Mouse (Mus musculus) small intestine, adult 10 weeks (tissue): ENCODE results near the gene Nectin4. TPM values are rescaled to one million over a fixed set of nuclear protein-coding genes. Genes with fewer than 3 reads are reported as not detected.

Experiments
- polyA plus RNA-seq: library from polyadenylated mRNA; stranded (reverse); fragments of 350-450 nt; fragmentation: Illumina TruSeq; extraction: RNeasy Lipid Tissue Mini Kit (QIAGEN cat#74804); gene quantifications from one replicate; pipeline ENCODE4 v1.2.3, GENCODE M21; 2014; ENCODE audit warnings: low replicate concordance

Nectin4 gene
- polyA plus RNA-seq: not detected

DNA sequence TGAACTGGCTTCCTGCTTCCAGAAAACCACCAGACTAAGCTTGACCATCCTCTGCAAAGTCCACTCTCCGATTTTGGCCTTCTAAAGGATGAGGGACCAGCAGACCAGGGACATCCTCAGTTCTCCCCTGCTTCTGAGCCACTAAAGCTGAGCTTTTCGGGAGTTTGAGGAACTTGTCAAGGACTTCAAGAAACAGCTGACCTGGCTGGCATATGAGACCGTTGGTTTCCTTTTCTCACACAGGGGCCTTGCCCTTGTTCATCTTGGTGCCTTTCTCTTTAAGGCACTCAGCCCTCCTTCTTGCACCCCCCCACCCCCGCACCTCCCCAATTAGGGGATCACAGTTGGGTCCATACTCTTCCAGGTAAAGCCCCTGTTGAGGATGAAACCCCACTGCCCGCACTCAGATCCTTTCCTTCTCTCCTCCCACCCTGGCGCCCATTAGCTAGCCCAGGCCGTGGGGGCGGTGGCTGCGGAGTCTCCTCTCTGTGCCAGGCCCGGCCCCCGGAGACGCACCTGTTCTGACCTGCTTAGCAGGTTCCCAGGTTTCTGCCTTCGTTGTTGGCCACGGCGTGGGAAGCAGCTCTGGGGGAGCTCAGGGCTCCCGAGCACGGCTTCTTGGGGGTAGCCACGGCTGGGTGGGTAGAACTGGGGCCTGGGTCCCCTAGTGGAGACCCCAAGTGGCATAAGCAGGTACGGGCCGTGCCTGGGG, at the start of gene Nectin4:
Nectin4 (plus strand) TSS at position 255 of the 712 bp plus-strand sequence.

DNA sequence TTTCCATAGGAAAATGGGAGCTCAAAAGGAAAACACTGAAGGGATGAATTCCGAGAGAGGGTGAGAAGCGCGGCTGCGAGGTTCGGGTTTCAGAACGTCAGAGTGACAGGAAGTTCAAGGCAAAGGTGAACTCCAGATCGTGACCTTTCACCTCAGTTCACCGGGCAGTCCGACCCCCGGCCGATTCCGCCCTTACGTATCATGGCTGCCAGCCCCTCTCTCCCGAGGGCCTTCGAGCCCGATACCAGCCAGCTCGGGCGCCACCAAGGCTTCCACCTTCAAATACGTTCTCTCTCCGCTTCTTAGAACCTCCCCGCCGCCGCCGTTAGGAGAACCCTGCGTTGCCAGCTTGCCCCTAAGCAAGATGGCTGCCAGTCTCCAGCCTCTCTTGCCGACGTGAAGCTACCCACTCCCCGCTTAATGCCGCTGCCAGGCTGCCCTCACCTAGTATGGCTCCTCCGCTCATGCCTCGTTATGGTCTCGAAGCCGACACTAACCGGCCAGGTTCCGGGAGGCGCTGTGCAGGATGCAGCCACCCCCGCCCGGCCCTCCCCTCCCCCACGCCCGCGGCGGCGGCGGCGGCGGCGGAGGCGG, 41.0 kb upstream of the Nectin4 start, which contains the start of gene Dedd:
Dedd (plus strand) TSS at position 307 of the 594 bp plus-strand sequence.

DNA sequence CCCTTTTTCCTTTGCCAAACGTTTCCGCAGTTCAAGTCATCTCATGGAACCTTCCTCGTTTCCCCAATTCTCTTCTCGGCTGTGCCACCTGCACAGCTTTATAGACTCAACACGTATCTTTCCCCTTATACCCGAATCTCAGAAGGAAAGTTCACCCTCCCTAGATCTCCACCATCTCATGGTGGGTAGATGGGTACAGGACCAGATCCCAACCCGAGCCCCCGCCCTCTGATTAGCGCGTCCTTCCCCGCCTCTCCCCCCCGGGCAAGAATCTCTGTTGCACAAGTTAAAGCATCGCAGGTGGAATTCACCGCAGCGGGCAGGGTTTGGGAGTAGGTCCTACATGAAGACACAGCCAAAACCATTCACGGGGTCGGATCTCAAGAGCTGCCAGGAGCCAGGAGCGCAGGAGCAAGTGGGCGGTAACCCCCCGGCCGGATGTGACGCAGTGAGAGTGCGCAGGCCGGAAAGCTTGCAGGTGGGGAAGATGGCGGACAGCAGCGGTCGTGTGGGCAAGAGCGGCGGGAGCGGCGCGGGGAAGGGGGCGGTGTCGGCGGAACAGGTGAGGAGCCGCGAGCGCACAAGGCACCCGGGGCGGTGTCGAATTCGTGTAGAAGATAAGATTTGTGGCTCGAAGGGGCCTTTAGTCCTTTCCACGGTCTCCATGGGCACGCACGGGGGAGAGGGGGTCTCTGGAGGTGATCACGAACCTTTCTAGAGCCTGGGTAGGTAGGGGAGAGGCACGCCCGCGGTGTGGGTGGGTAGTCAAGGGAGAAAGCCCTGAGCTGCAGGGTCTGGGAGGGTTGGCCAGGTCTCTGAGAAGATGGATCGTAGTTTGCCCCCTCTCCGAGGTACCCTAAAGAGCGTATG, 24.4 kb upstream of the Nectin4 start, which contains the start of the genes Nit1 and Pfdn2:
Nit1 (minus strand) TSS at position 422 of the 870 bp plus-strand sequence.
Pfdn2 (plus strand) TSS at position 446 of the 870 bp plus-strand sequence.

DNA sequence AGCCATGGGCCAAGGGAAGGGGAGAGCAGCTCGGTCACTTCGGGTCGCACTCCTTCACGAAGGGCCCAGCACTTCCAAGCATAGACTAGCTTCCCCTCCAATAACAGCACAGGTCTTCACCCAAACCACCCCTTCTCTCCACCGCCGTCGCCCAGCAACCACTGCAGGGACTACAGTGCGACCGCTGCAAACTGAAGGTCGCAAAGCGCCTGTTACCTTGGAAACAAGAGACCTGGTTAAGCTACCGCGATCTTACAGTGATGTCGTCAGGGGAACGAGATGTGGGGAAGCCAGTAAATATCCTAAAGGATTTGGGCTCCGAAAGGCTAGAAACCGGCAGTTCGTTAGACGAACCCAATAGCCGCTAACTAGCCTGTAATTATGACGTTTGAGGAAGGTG, 9.2 kb upstream of the Nectin4 start, which contains the start of gene Klhdc9:
Klhdc9 (minus strand) TSS at position 143 of the 400 bp plus-strand sequence.

DNA sequence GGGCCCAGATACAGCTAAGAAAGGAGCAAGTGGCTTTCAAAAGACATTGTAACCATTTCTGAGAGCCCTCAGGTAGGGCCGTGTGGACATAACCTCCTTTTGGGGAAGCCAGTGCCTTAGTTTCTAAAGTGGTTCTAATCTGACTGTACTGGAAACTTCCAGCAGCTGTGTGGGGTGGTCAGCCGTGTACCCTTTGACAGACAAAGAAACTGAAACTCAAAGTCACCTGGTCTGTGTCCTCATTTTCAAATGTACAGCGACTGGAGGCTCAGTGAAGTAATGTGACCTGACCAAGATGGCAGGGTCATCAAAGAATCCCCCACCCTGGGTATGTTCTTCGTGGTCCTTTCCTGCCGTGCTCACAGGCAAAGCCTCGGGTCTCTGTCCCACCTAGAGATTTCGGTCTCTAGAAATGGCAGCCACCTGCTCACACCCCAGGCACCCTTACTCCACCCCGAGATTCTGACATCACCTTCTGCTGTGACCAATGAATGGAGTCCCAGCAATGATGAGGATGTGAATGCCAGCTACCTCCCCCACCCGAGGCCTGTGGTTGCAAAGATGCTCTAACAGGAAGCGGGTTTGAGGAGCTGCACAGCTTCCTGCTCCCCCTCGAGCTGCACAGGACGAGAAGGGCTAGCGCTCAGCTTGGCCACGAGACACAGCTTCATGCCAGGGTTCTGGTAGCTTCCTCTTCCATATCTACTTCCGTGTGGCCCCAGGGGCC, 18.6 kb downstream of the Nectin4 start, which contains the start of gene Arhgap30:
Arhgap30 (plus strand) TSS at position 579 of the 727 bp plus-strand sequence.

DNA sequence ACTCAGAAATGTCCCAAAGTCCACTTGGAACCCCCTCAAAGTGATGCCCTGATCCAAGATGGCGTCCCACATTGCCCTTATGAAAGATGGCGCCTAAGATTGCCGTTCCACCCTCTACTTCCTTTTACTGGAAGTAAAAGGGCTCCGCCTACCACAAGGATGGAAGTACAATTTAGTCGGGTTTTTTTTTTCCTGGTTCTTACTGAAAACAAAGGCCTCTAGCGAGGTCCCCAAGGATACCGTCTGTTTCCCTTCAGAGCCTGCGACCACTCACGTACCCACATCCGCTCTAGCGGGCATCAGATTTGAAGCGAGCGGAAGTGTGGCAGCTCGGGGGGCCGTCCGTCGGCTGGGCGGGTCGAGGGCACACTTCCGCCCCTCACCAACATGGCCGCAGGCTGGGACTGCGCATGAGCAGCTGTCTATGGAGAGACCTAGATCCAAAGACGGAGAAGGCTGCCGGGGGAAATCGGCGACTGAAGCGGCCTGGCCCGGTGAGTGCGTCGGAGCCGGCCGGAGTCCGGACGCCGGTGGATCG, 41.1 kb downstream of the Nectin4 start, which contains the start of gene Usf1:
Usf1 (plus strand) TSS at position 367 of the 538 bp plus-strand sequence.

DNA sequence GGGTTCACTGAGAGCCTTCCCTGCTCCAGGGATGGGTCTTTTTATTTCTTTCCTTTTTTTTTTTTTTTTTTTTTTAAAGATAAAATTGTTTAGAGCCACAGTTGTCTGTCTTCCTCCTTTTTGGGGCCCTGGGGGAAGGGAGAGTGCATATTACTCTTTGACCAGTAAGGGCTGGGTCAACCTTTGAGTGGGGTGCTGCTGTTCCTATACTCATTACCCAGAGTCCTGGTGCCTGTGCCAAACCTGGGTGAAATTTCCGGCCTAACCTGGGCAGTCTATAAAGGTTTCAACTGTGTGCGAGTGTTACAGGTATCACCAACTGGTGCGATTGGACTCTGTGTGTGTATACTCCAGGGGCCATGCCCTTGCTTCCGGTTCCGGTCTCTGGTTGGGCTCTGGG, 48.8 kb downstream of the Nectin4 start, which contains the start of gene Tstd1:
Tstd1 (plus strand) TSS at position 213 of the 400 bp plus-strand sequence.

DNA sequence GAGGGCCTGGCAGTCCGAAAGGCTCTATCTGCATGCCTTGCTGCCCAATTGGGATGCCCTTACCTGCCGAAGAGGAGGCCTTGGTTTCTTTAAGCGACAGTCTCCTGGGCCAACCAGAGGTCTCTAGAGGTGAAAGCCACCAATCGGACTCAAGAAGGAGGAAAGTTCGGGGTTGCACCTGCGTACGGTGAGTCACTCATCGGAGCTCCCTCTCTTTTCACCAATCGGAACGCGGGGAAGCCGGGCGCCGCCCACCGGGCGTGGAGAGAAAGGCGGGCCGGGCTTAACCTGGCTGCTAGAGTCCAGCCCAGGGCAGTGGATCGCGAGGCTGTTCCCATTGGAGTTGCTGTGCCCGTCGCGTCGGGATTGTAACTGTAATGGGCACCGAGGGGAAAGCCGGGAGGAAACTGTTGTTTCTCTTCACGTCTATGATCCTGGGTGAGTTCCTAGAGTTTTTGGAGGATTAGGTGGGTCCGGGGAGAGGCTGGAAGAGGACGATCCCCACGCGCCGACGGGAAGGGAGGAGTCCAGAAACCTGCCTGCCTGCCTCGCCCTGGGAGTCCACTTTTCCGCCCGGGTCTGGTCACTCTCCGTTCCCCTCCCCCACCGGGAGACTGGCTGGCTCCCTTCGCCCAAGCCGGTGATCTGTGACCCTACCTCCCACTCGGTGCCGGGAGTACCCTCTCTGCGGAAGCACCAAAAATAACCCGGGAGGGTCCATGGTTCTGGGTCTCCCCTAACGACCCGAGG, 67.5 kb downstream of the Nectin4 start, which contains the start of gene F11r:
F11r (plus strand) TSS at position 272 of the 750 bp plus-strand sequence.

Other genes starting within 250 kb of the Nectin4 start
- gene Sdhc, start 219.5 kb upstream of the Nectin4 start, polyA plus RNA-seq: 37.0 TPM
- gene Mpz, start 219.4 kb upstream of the Nectin4 start, polyA plus RNA-seq: 0.48 TPM
- 13.4 TPM for gene Pcp4l1, start 173.8 kb upstream of the Nectin4 start, polyA plus RNA-seq
- 16.9 TPM for gene Nr1i3, start 156.1 kb upstream of the Nectin4 start, polyA plus RNA-seq
- 5.1 TPM for gene Tomm40l, start 147.6 kb upstream of the Nectin4 start, polyA plus RNA-seq
- 4.2 TPM for gene Apoa2, start 145.0 kb upstream of the Nectin4 start, polyA plus RNA-seq
- 41.4 TPM for gene Fcer1g, start 135.7 kb upstream of the Nectin4 start, polyA plus RNA-seq
- gene Adamts4, start 119.7 kb upstream of the Nectin4 start, polyA plus RNA-seq: 1.5 TPM
- gene Ndufs2, start 118.7 kb upstream of the Nectin4 start, polyA plus RNA-seq: 44.8 TPM
- 8.8 TPM for gene B4galt3, start 99.8 kb upstream of the Nectin4 start, polyA plus RNA-seq
- 6.8 TPM for gene Ppox, start 88.9 kb upstream of the Nectin4 start, polyA plus RNA-seq
- 15.5 TPM for gene Usp21, start 82.1 kb upstream of the Nectin4 start, polyA plus RNA-seq
- 59.2 TPM for gene Ufc1, start 75.1 kb upstream of the Nectin4 start, polyA plus RNA-seq
- gene Dedd, start 41.0 kb upstream of the Nectin4 start, polyA plus RNA-seq: 13.8 TPM
- gene Nit1, start 24.5 kb upstream of the Nectin4 start, polyA plus RNA-seq: 20.1 TPM
- 12.8 TPM for gene Pfdn2, start 24.4 kb upstream of the Nectin4 start, polyA plus RNA-seq
- not detected for gene Klhdc9, start 9.3 kb upstream of the Nectin4 start, polyA plus RNA-seq
- 9.9 TPM for gene Arhgap30, start 18.9 kb downstream of the Nectin4 start, polyA plus RNA-seq
- not detected for gene Usf1, start 41.2 kb downstream of the Nectin4 start, polyA plus RNA-seq
- 3.1 TPM for gene Tstd1, start 48.8 kb downstream of the Nectin4 start, polyA plus RNA-seq
- 54.7 TPM for gene F11r, start 67.4 kb downstream of the Nectin4 start, polyA plus RNA-seq
- 5.0 TPM for gene Alyref2, start 133.4 kb downstream of the Nectin4 start, polyA plus RNA-seq
- gene Itln1, start 165.2 kb downstream of the Nectin4 start, polyA plus RNA-seq: 397 TPM
- 11.3 TPM for gene Cd244a, start 189.1 kb downstream of the Nectin4 start, polyA plus RNA-seq
- gene Ly9, start 237.3 kb downstream of the Nectin4 start, polyA plus RNA-seq: 3.3 TPM